Mouse (Mus musculus) C2C12 (cell line): Measurements from ENCODE around the gene Ush1c.

Experiments
- CEBPB ChIP-seq: IDR thresholded peaks from one replicate; pipeline ENCODE4 v1.6.1; 2011; ENCODE audit warnings: low read depth, mild to moderate bottlenecking, control low read depth, moderate library complexity
- CTCF ChIP-seq: IDR thresholded peaks from one replicate; pipeline ENCODE4 v1.5.1; 2011; ENCODE audit not compliant: control insufficient read depth, insufficient read depth, insufficient read length

- TF ChIP-seq CTCF, result peak; percentile 48
- no peak for TF ChIP-seq CEBPB
Observed at GRCm38 (mm10) chr7:46251841-46252240, 13.5 kb upstream of the Ush1c start.
